Mouse (Mus musculus): Measurements from ENCODE around the gene Hist1h2ae. TPM values are rescaled to one million over a fixed set of nuclear protein-coding genes. Genes with fewer than 3 reads are reported as not detected.
"Not testable (repeated sequence)": the region's sequence is repeated elsewhere in the genome, so short reads cannot be mapped to it uniquely, and the experiment has no call there.

The Hist1h2ae gene
- polyA plus RNA-seq, 1 experiment from 2014 or later: 105 TPM

GRCm38 (mm10) chr13:23561531-23561882, 9.5 kb downstream of the Hist1h2ae start:
- not testable (repeated sequence) for ATAC-seq; H3K36me3 ChIP-seq (ENCODE audit: control insufficient read depth, insufficient read depth, low read length); H3K27me3 ChIP-seq (replicated peaks; ENCODE audit: control insufficient read depth, insufficient read depth, low read length); H3K9me3 ChIP-seq (replicated peaks; ENCODE audit: control insufficient read depth, low read length); H3K4me1 ChIP-seq (ENCODE audit: control insufficient read depth, insufficient read depth, low read length); DNase-seq (ENCODE audit: low spot score)
- Histone ChIP-seq H3K27ac (ENCODE audit: low read depth, low read length) (peak overlapping the region; percentile 98; the same call in 1 of the 2 replicates), H3K4me2 (ENCODE audit: low read length) (peak overlapping the region; percentile 68), H3K9ac (ENCODE audit: low read length) (peak overlapping the region; percentile 63; the same call in 1 of the 2 replicates), H3K4me3 (ENCODE audit: low read depth, low read length) (peak overlapping the region; percentile 38)
- 0% methylated on average over 2 of the region's 5 CpGs for WGBS

DNA sequence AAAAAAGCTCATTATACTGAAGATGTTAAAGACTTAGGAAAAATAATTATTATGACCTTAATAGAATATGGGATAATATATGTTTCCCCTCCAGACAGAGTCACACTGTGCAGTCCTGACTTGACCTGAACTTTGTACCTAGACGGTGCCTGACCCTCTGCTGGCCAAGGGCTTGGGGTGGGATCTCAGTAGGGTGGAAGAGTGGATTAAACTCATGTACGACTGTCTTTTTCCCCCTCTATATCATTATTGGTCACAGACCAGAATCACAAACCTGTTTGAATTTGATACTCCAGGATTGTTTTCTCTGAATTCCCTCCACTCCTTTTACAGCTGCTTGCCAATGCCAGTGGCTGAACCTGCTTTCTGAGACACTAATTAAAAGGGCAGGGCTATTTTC, 10.3 kb downstream of the Hist1h2ae start:
- H3K27me3 ChIP-seq (replicated peaks; ENCODE audit: control insufficient read depth, insufficient read depth, low read length); ATAC-seq; H3K4me1 ChIP-seq (ENCODE audit: control insufficient read depth, insufficient read depth, low read length); H3K36me3 ChIP-seq (ENCODE audit: control insufficient read depth, insufficient read depth, low read length); H3K9me3 ChIP-seq (replicated peaks; ENCODE audit: control insufficient read depth, low read length); H3K9ac ChIP-seq (ENCODE audit: low read length); H3K4me3 ChIP-seq (ENCODE audit: low read depth, low read length); DNase-seq (ENCODE audit: low spot score): not testable (repeated sequence)
- peak overlapping the region; percentile 24; the same call in 1 of the 2 replicates for H3K4me2 ChIP-seq (ENCODE audit: low read length)
- 0 out of 2 replicates have a peak overlapping the region, but pooled peaks have one; percentile 21 for H3K27ac ChIP-seq (ENCODE audit: low read depth, low read length)
- 12% methylated on average over 2 of the region's 2 CpGs for WGBS

DNA sequence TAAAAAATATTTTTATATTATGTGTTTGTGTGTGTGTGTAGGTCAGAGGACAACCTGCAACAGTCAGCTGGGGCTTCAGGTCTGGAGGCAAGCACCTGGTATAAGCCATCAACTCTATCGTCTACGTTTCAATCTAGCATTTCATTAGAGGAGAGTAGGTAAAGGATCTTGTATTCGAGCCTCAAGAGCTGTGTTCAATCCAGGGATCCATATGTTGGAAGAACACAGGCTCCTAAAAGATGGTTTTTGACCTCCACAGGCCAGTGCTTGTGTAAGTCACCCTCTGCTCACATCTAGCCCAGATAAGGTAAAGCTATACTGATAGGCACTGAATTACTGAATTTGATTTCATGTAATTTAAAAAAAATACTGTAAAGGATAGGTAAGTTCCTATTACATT, 14.1 kb downstream of the Hist1h2ae start:
- Histone ChIP-seq H3K9me3 (replicated peaks; ENCODE audit: control insufficient read depth, low read length) (no peaks in the 10 kb centered on the region), H3K36me3 (ENCODE audit: control insufficient read depth, insufficient read depth, low read length) (no peaks in the 10 kb centered on the region), H3K9ac (ENCODE audit: low read length) (no peak overlapping the region), H3K4me1 (ENCODE audit: control insufficient read depth, insufficient read depth, low read length) (0 out of 2 replicates have a peak, but pooled peaks cover 8% of the 10 kb centered on the region), H3K4me2 (ENCODE audit: low read length) (peak overlapping the region; percentile 94; the same call in 1 of the 2 replicates), H3K27me3 (replicated peaks; ENCODE audit: control insufficient read depth, insufficient read depth, low read length) (no peaks in the 10 kb centered on the region), H3K4me3 (ENCODE audit: low read depth, low read length) (no peak overlapping the region), H3K27ac (ENCODE audit: low read depth, low read length) (0 out of 2 replicates have a peak overlapping the region, but pooled peaks have one; percentile 22)
- ATAC-seq (no peak), DNase-seq (ENCODE audit: low spot score) (no peak)
- WGBS: 68% methylated on average over 3 of the region's 3 CpGs

GRCm38 (mm10) chr13:23555839-23556416, 15.1 kb downstream of the Hist1h2ae start:
- Histone ChIP-seq H3K27ac (ENCODE audit: low read depth, low read length) (peak overlapping the region; percentile 95), H3K36me3 (ENCODE audit: control insufficient read depth, insufficient read depth, low read length) (no peaks in the 10 kb centered on the region), H3K9ac (ENCODE audit: low read length) (peak overlapping the region; percentile 88), H3K4me1 (ENCODE audit: control insufficient read depth, insufficient read depth, low read length) (0 out of 2 replicates have a peak, but pooled peaks cover 8% of the 10 kb centered on the region), H3K4me3 (ENCODE audit: low read depth, low read length) (peak overlapping the region; percentile 53), H3K9me3 (replicated peaks; ENCODE audit: control insufficient read depth, low read length) (no peaks in the 10 kb centered on the region), H3K4me2 (ENCODE audit: low read length) (peak overlapping the region; percentile 94), H3K27me3 (replicated peaks; ENCODE audit: control insufficient read depth, insufficient read depth, low read length) (no peaks in the 10 kb centered on the region)
- ATAC-seq (peak; percentile 76), DNase-seq (ENCODE audit: low spot score) (peak; percentile 98)
- 0% methylated on average over 18 of the region's 18 CpGs for WGBS

- peak overlapping the region; percentile 95 for H3K27ac ChIP-seq (ENCODE audit: low read depth, low read length)
- no peaks in the 10 kb centered on the region for H3K27me3 ChIP-seq (replicated peaks; ENCODE audit: control insufficient read depth, insufficient read depth, low read length)
- WGBS: under 1% methylated on average over 52 of the region's 54 CpGs
- DNase-seq (ENCODE audit: low spot score) (peak; percentile 94), ATAC-seq (peak; percentile 86)
- no peaks in the 10 kb centered on the region for H3K36me3 ChIP-seq (ENCODE audit: control insufficient read depth, insufficient read depth, low read length)
- no peaks in the 10 kb centered on the region for H3K9me3 ChIP-seq (replicated peaks; ENCODE audit: control insufficient read depth, low read length)
- H3K9ac ChIP-seq (ENCODE audit: low read length): peak overlapping the region; percentile 88
- peaks cover 12% of the 10 kb centered on the region; the same call in 1 of the 2 replicates for H3K4me1 ChIP-seq (ENCODE audit: control insufficient read depth, insufficient read depth, low read length)
- H3K4me3 ChIP-seq (ENCODE audit: low read depth, low read length): peak overlapping the region; percentile 53
- peak overlapping the region; percentile 94 for H3K4me2 ChIP-seq (ENCODE audit: low read length)
Measured at GRCm38 (mm10) chr13:23554925-23555838, 15.8 kb downstream of the Hist1h2ae start.

GRCm38 (mm10) chr13:23554393-23554792, 16.6 kb downstream of the Hist1h2ae start:
- peak overlapping the region; percentile 95 for H3K27ac ChIP-seq (ENCODE audit: low read depth, low read length)
- H3K9me3 ChIP-seq (replicated peaks; ENCODE audit: control insufficient read depth, low read length): no peaks in the 10 kb centered on the region
- no peak for ATAC-seq
- peak overlapping the region; percentile 53; the same call in 1 of the 2 replicates for H3K4me3 ChIP-seq (ENCODE audit: low read depth, low read length)
- peaks cover 12% of the 10 kb centered on the region; the same call in 1 of the 2 replicates for H3K4me1 ChIP-seq (ENCODE audit: control insufficient read depth, insufficient read depth, low read length)
- 22% methylated on average over 9 of the region's 9 CpGs for WGBS
- DNase-seq (ENCODE audit: low spot score): no peak
- no peaks in the 10 kb centered on the region for H3K27me3 ChIP-seq (replicated peaks; ENCODE audit: control insufficient read depth, insufficient read depth, low read length)
- no peaks in the 10 kb centered on the region for H3K36me3 ChIP-seq (ENCODE audit: control insufficient read depth, insufficient read depth, low read length)
- H3K4me2 ChIP-seq (ENCODE audit: low read length): peak overlapping the region; percentile 94
- H3K9ac ChIP-seq (ENCODE audit: low read length): peak overlapping the region; percentile 88

DNA sequence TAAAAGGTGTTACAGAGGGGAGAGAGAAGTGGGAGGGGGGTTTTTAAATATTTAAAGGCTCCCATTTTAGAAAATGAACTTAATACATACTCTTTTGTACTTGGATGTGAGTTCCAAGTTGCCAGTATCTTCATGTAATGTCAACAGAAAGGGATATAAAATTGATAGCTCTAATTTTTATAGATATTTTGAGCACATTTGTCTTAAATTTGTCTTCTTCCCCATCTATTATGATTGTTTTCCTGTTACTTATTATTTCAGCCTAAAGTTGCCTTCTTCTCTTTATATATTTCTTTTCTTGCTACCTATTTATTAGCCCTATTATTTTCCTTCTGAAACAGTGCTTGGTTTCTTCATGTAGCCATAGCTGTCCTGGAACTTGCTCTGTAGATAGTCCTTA, 18.1 kb downstream of the Hist1h2ae start, which contains the start of gene Hist1h1d:
Gene Hist1h1d (plus strand): TSS at position 301 of the 400 bp plus-strand sequence.
- no peak for DNase-seq (ENCODE audit: low spot score)
- Histone ChIP-seq H3K4me2 (ENCODE audit: low read length) (peak within 1 kb of the TSS; percentile 94), H3K27ac (ENCODE audit: low read depth, low read length) (peak within 1 kb of the TSS; percentile 95)

GRCm38 (mm10) chr13:23551931-23552914, 18.8 kb downstream of the Hist1h2ae start:
- 51% methylated on average over 8 of the region's 8 CpGs for WGBS
- H3K4me3 ChIP-seq (ENCODE audit: low read depth, low read length): peak overlapping the region; percentile 37
- no peak for DNase-seq (ENCODE audit: low spot score)
- peak overlapping the region; percentile 83 for H3K27ac ChIP-seq (ENCODE audit: low read depth, low read length)
- no peaks in the 10 kb centered on the region for H3K9me3 ChIP-seq (replicated peaks; ENCODE audit: control insufficient read depth, low read length)
- H3K4me2 ChIP-seq (ENCODE audit: low read length): peak overlapping the region; percentile 54
- H3K27me3 ChIP-seq (replicated peaks; ENCODE audit: control insufficient read depth, insufficient read depth, low read length): no peaks in the 10 kb centered on the region
- H3K36me3 ChIP-seq (ENCODE audit: control insufficient read depth, insufficient read depth, low read length): no peaks in the 10 kb centered on the region
- H3K4me1 ChIP-seq (ENCODE audit: control insufficient read depth, insufficient read depth, low read length): peaks cover 12% of the 10 kb centered on the region; the same call in 1 of the 2 replicates
- peak overlapping the region; percentile 60; the same call in 1 of the 2 replicates for H3K9ac ChIP-seq (ENCODE audit: low read length)
- ATAC-seq: no peak

More for the DNA sequence above, 18.1 kb downstream of the Hist1h2ae start, which contains the start of gene Hist1h1d:
- no peaks in the 10 kb centered on the region for H3K9me3 ChIP-seq (replicated peaks; ENCODE audit: control insufficient read depth, low read length)
- ATAC-seq: no peak
- peaks cover 12% of the 10 kb centered on the region; the same call in 1 of the 2 replicates for H3K4me1 ChIP-seq (ENCODE audit: control insufficient read depth, insufficient read depth, low read length)
- no peak within 1 kb of the TSS; the same call in 1 of the 2 replicates for H3K9ac ChIP-seq (ENCODE audit: low read length)
- H3K27me3 ChIP-seq (replicated peaks; ENCODE audit: control insufficient read depth, insufficient read depth, low read length): no peaks in the 10 kb centered on the region
- no peaks in the 10 kb centered on the region for H3K36me3 ChIP-seq (ENCODE audit: control insufficient read depth, insufficient read depth, low read length)
- peak within 1 kb of the TSS; percentile 37; the same call in 1 of the 2 replicates for H3K4me3 ChIP-seq (ENCODE audit: low read depth, low read length)

Data from forebrain, embryonic 14.5 days (tissue).